Mouse (Mus musculus) hindbrain, embryonic 13.5 days (tissue): ENCODE measurements at regions not wholly inside any gene's neighbourhood (a gene's known extent, or its start where the extent isn't known, plus 50 kb on each side); places are given as distances from the start of the nearest gene placed in this dataset.

Source experiments
- ATAC-seq: fragments of 200-750 bp; cut with Nextera tagmentation; 2 replicates; pipeline ENCODE4 v1.8.0; 2017; ENCODE audit warnings: moderate TSS enrichment; ENCODE audit not compliant: low FRiP score
- H3K27ac ChIP-seq: fragments of 300-500 bp; sonication (generic); 2 replicates; pipeline ENCODE4 v1.5.1; 2015; ENCODE audit warnings: inconsistent platforms, mild to moderate bottlenecking, moderate library complexity
- H3K27me3 ChIP-seq: fragments of 300-500 bp; sonication (generic); 2 replicates; pipeline ENCODE4 v1.6.1; 2015; ENCODE audit warnings: mild to moderate bottlenecking, inconsistent platforms
- H3K36me3 ChIP-seq: fragments of 300-500 bp; sonication (generic); 2 replicates; pipeline ENCODE4 v1.6.1; 2015; ENCODE audit warnings: mild to moderate bottlenecking, inconsistent platforms
- H3K4me1 ChIP-seq: fragments of 300-500 bp; sonication (generic); replicated peaks from 2 replicates; pipeline ENCODE4 v1.6.1; 2015; ENCODE audit warnings: inconsistent platforms
- H3K4me2 ChIP-seq: fragments of 300-500 bp; sonication (generic); 2 replicates; pipeline ENCODE4 v1.6.1; 2015; ENCODE audit warnings: inconsistent platforms, mild to moderate bottlenecking, moderate library complexity
- H3K4me3 ChIP-seq: fragments of 300-500 bp; sonication (generic); 2 replicates; pipeline ENCODE4 v1.5.1; 2015; ENCODE audit warnings: mild to moderate bottlenecking, inconsistent platforms
- H3K9ac ChIP-seq: fragments of 300-500 bp; sonication (generic); 2 replicates; pipeline ENCODE4 v1.6.1; 2015; ENCODE audit warnings: mild to moderate bottlenecking, inconsistent platforms
- H3K9me3 ChIP-seq: fragments of 300-500 bp; sonication (generic); 2 replicates; pipeline ENCODE4 v1.6.1; 2016; ENCODE audit warnings: inconsistent platforms
- WGBS: fragments of 180-500 bp; shearing (Covaris S2); methylation state at CpG from one replicate; pipeline ENCODE4 v1.1.7; 2015; 5-methylcytosine and 5-hydroxymethylcytosine counted together

GRCm38 (mm10) chr19:21143970-21144595 lies 128.0 kb upstream of the Zfand5 start:
- H3K9me3 ChIP-seq = no peaks in the 10 kb centered on the region
- H3K36me3 ChIP-seq = no peaks in the 10 kb centered on the region
- 50% methylated on average over 7 of the region's 7 CpGs for WGBS
- no peaks in the 10 kb centered on the region for H3K27me3 ChIP-seq
- no peak overlapping the region for H3K4me2 ChIP-seq
- no peak overlapping the region for H3K27ac ChIP-seq
- H3K4me1 ChIP-seq = no peaks in the 10 kb centered on the region; the same call in 1 of the 2 replicates
- no peak for ATAC-seq
- no peak overlapping the region for H3K4me3 ChIP-seq
- H3K9ac ChIP-seq = no peak overlapping the region

GRCm38 (mm10) chr19:21140456-21140855 lies 131.6 kb upstream of the Zfand5 start:
- ATAC-seq = no peak
- H3K4me2 ChIP-seq = no peak overlapping the region
- no peak overlapping the region for H3K4me3 ChIP-seq
- 76% methylated on average over 3 of the region's 3 CpGs for WGBS
- no peaks in the 10 kb centered on the region for H3K36me3 ChIP-seq
- no peaks in the 10 kb centered on the region for H3K27me3 ChIP-seq
- peaks cover 7% of the 10 kb centered on the region for H3K4me1 ChIP-seq
- no peak overlapping the region for H3K9ac ChIP-seq
- no peaks in the 10 kb centered on the region for H3K9me3 ChIP-seq
- no peak overlapping the region for H3K27ac ChIP-seq

GRCm38 (mm10) chr19:21138998-21139495 lies 133.0 kb upstream of the Zfand5 start:
- Histone ChIP-seq H3K9ac (no peak overlapping the region), H3K36me3 (no peaks in the 10 kb centered on the region)
- WGBS = 83% methylated on average over 8 of the region's 8 CpGs

GRCm38 (mm10) chr19:21136756-21137155 lies 135.3 kb upstream of the Zfand5 start:
- Histone ChIP-seq H3K27ac (no peak overlapping the region), H3K27me3 (no peaks in the 10 kb centered on the region), H3K36me3 (no peaks in the 10 kb centered on the region), H3K9me3 (no peaks in the 10 kb centered on the region), H3K9ac (no peak overlapping the region), H3K4me1 (peaks cover 15% of the 10 kb centered on the region), H3K4me3 (no peak overlapping the region), H3K4me2 (no peak overlapping the region)
- ATAC-seq = no peak
- 76% methylated on average over 1 of the region's 1 CpGs for WGBS

More at GRCm38 (mm10) chr19:21138998-21139495, 133.0 kb upstream of the Zfand5 start:
- H3K4me1 ChIP-seq = peaks cover 15% of the 10 kb centered on the region
- H3K27ac ChIP-seq = no peak overlapping the region
- H3K9me3 ChIP-seq = no peaks in the 10 kb centered on the region
- H3K27me3 ChIP-seq = no peaks in the 10 kb centered on the region
- H3K4me3 ChIP-seq = no peak overlapping the region
- H3K4me2 ChIP-seq = no peak overlapping the region
- no peak for ATAC-seq

GRCm38 (mm10) chr19:21135998-21136380 lies 136.1 kb upstream of the Zfand5 start:
- peaks cover 15% of the 10 kb centered on the region for H3K4me1 ChIP-seq
- WGBS = 34% methylated on average over 5 of the region's 5 CpGs
- H3K27ac ChIP-seq = no peak overlapping the region
- no peaks in the 10 kb centered on the region for H3K27me3 ChIP-seq
- peak; percentile 37; the same call in 1 of the 2 replicates for ATAC-seq
- no peaks in the 10 kb centered on the region for H3K36me3 ChIP-seq
- no peaks in the 10 kb centered on the region for H3K9me3 ChIP-seq
- H3K9ac ChIP-seq = no peak overlapping the region
- H3K4me2 ChIP-seq = no peak overlapping the region
- H3K4me3 ChIP-seq = no peak overlapping the region

- H3K27me3 ChIP-seq = no peaks in the 10 kb centered on the region
- H3K9ac ChIP-seq = no peak overlapping the region
- peak; percentile 84 for ATAC-seq
- peaks cover 15% of the 10 kb centered on the region for H3K4me1 ChIP-seq
- H3K4me2 ChIP-seq = no peak overlapping the region
- H3K9me3 ChIP-seq = no peaks in the 10 kb centered on the region
- no peak overlapping the region for H3K4me3 ChIP-seq
- H3K27ac ChIP-seq = 0 out of 2 replicates have a peak overlapping the region, but pooled peaks have one; percentile 19
- no peaks in the 10 kb centered on the region for H3K36me3 ChIP-seq
- 27% methylated on average over 6 of the region's 6 CpGs for WGBS
Measured at GRCm38 (mm10) chr19:21135297-21135997, 136.6 kb upstream of the Zfand5 start.

GRCm38 (mm10) chr19:21129653-21130052 lies 142.4 kb upstream of the Zfand5 start:
- Histone ChIP-seq H3K27ac (no peak overlapping the region), H3K9me3 (no peaks in the 10 kb centered on the region), H3K27me3 (no peaks in the 10 kb centered on the region), H3K36me3 (no peaks in the 10 kb centered on the region), H3K4me3 (no peak overlapping the region), H3K4me1 (peaks cover under 1% of the 10 kb centered on the region; the same call in 1 of the 2 replicates), H3K9ac (no peak overlapping the region), H3K4me2 (no peak overlapping the region)
- WGBS = 89% methylated on average over 5 of the region's 5 CpGs
- no peak for ATAC-seq

- H3K4me2 ChIP-seq = no peak overlapping the region
- H3K4me1 ChIP-seq = no peaks in the 10 kb centered on the region
- no peak for ATAC-seq
- no peak overlapping the region for H3K4me3 ChIP-seq
- no peak overlapping the region for H3K9ac ChIP-seq
- no peaks in the 10 kb centered on the region for H3K36me3 ChIP-seq
- no peaks in the 10 kb centered on the region for H3K27me3 ChIP-seq
- no peaks in the 10 kb centered on the region for H3K9me3 ChIP-seq
- H3K27ac ChIP-seq = no peak overlapping the region
- WGBS = 93% methylated on average over 8 of the region's 8 CpGs
Measured at GRCm38 (mm10) chr19:21127079-21127745, 144.9 kb upstream of the Zfand5 start.

- H3K9ac ChIP-seq = no peak overlapping the region
- H3K9me3 ChIP-seq = no peaks in the 10 kb centered on the region
- H3K4me2 ChIP-seq = no peak overlapping the region
- H3K4me3 ChIP-seq = no peak overlapping the region
- ATAC-seq = no peak
- no peaks in the 10 kb centered on the region for H3K36me3 ChIP-seq
- H3K27ac ChIP-seq = no peak overlapping the region
- 95% methylated on average over 2 of the region's 2 CpGs for WGBS
- no peaks in the 10 kb centered on the region for H3K4me1 ChIP-seq
- no peaks in the 10 kb centered on the region for H3K27me3 ChIP-seq
Measured at GRCm38 (mm10) chr19:21126670-21127069, 145.4 kb upstream of the Zfand5 start.

GRCm38 (mm10) chr19:21119477-21119876 lies 152.6 kb upstream of the Zfand5 start:
- Histone ChIP-seq H3K27me3 (no peaks in the 10 kb centered on the region), H3K4me3 (no peak overlapping the region), H3K4me1 (no peaks in the 10 kb centered on the region), H3K36me3 (no peaks in the 10 kb centered on the region), H3K4me2 (no peak overlapping the region), H3K9me3 (no peaks in the 10 kb centered on the region), H3K27ac (no peak overlapping the region), H3K9ac (no peak overlapping the region)
- WGBS = 83% methylated on average over 6 of the region's 6 CpGs
- no peak for ATAC-seq

- H3K9ac ChIP-seq = no peak overlapping the region
Measured at GRCm38 (mm10) chr19:21118782-21119181, 153.3 kb upstream of the Zfand5 start.

GRCm38 (mm10) chr19:21115693-21116092 lies 156.4 kb upstream of the Zfand5 start:
- Histone ChIP-seq H3K27ac (no peak overlapping the region), H3K36me3 (no peaks in the 10 kb centered on the region)
- 94% methylated on average over 2 of the region's 2 CpGs for WGBS

More at GRCm38 (mm10) chr19:21118782-21119181, 153.3 kb upstream of the Zfand5 start:
- H3K4me1 ChIP-seq = no peaks in the 10 kb centered on the region
- no peaks in the 10 kb centered on the region for H3K27me3 ChIP-seq
- H3K9me3 ChIP-seq = no peaks in the 10 kb centered on the region
- H3K4me2 ChIP-seq = no peak overlapping the region
- no peak for ATAC-seq
- no peak overlapping the region for H3K27ac ChIP-seq
- no peak overlapping the region for H3K4me3 ChIP-seq
- 88% methylated on average over 4 of the region's 4 CpGs for WGBS
- H3K36me3 ChIP-seq = no peaks in the 10 kb centered on the region

More at GRCm38 (mm10) chr19:21115693-21116092, 156.4 kb upstream of the Zfand5 start:
- no peak for ATAC-seq
- Histone ChIP-seq H3K4me1 (no peaks in the 10 kb centered on the region), H3K9ac (no peak overlapping the region), H3K9me3 (no peaks in the 10 kb centered on the region), H3K27me3 (no peaks in the 10 kb centered on the region), H3K4me2 (no peak overlapping the region), H3K4me3 (no peak overlapping the region)
